In genomic region chr2:127845346-127845982, GRCm38 (mm10) we compare ENCODE assay signal across 11 mouse cellular contexts. TPM values are rescaled to one million over a fixed set of nuclear protein-coding genes. Genes with fewer than 3 reads are reported as not detected.
DNase-seq lines count a peak whose midpoint lies in the region; ATAC-seq and TF ChIP-seq lines count a peak whose summit lies in the region.
"Had no signal": no experiment of that assay in that cellular context is flagged by ENCODE, and none has a peak within 500 bp of the region (broad histone marks: within the 10 kb centered on the region; RNA-seq: fewer than 3 reads in every experiment).

No protein-coding gene starts in this region.

- H3K9me3 ChIP-seq in lung, postnatal 0 days (ENCODE audit: low read length) = no peaks in the 10 kb centered on the region
- H3K9me3 ChIP-seq: neural tube, embryonic 12.5 days had no signal

- peak; percentile 53; the same call in 1 of the 2 replicates for ATAC-seq in lung, postnatal 0 days

- TF ChIP-seq EP300 in lung, postnatal 0 days (IDR thresholded peaks at IDR 0.05) = no peak

- no peak overlapping the region for H3K4me2 ChIP-seq in lung, postnatal 0 days (replicated peaks; ENCODE audit: low read depth, low read length)
- H3K4me2 ChIP-seq: neural tube, embryonic 12.5 days had no signal

- no peak for TF ChIP-seq POLR2A in cortical plate, adult 2 months (IDR thresholded peaks at IDR 0.05; ENCODE audit: extremely low read depth, insufficient read depth, low read length)

- no peak overlapping the region for H3K9ac ChIP-seq in lung, postnatal 0 days (replicated peaks; ENCODE audit: low read depth)
- H3K9ac ChIP-seq: neural tube, embryonic 12.5 days had no signal

- H3K36me3 ChIP-seq in lung, postnatal 0 days (ENCODE audit: insufficient read depth, low read length) = no peaks in the 10 kb centered on the region
- no peaks in the 10 kb centered on the region for H3K36me3 ChIP-seq in splenic B cell, adult 2 months (ENCODE audit: control insufficient read depth, insufficient read depth, low read length, poor library complexity, severe bottlenecking)
- H3K36me3 ChIP-seq: neural tube, embryonic 12.5 days had no signal

- peak; percentile 64 for TF ChIP-seq CTCF in lung, postnatal 0 days (IDR thresholded peaks at IDR 0.05)
- TF ChIP-seq CTCF in cortical plate, adult 2 months (IDR thresholded peaks at IDR 0.05; ENCODE audit: extremely low read depth, insufficient read depth, low read length) = 0 out of 2 replicates have a peak, but pooled peaks have one; percentile 21

- 34% methylated on average over 7 of the region's 7 CpGs for WGBS in lung, postnatal 0 days

- H3K4me3 ChIP-seq in lung, postnatal 0 days (ENCODE audit: low read depth, low read length) = no peak overlapping the region
- H3K4me3 ChIP-seq in cortical plate, adult 2 months (ENCODE audit: insufficient read depth, low read length) = no peak overlapping the region
- H3K4me3 ChIP-seq: neural tube, embryonic 12.5 days had no signal

- peak; percentile 8 for DNase-seq in gastrocnemius, adult 18-20 months (ENCODE audit: low spot score)
- DNase-seq in gastrocnemius, postnatal 10 days = no peak
- DNase-seq in lung, postnatal 0 days (ENCODE audit: low spot score) = peak; percentile 78
- DNase-seq in lung, postnatal 4 days = no peak
- DNase-seq in splenic B cell, adult 2 months (ENCODE audit: low read depth, low spot score) = peak; percentile 42
- no peak for DNase-seq in right cerebral cortex, postnatal 4 days
- no peak for DNase-seq in gastrocnemius, postnatal 4 days (ENCODE audit: low spot score in 2 of 2)
- DNase-seq: thymus, adult 2 months had no signal

- no peaks in the 10 kb centered on the region for H3K4me1 ChIP-seq in lung, postnatal 0 days (ENCODE audit: insufficient read depth, low read depth, low read length)
- H3K4me1 ChIP-seq in cortical plate, adult 2 months (ENCODE audit: control insufficient read depth, insufficient read depth, low read length) = no peaks in the 10 kb centered on the region
- H3K4me1 ChIP-seq: neural tube, embryonic 12.5 days had no signal

- no peak overlapping the region for H3K27ac ChIP-seq in lung, postnatal 0 days (ENCODE audit: low read length)
- no peak overlapping the region for H3K27ac ChIP-seq in cortical plate, adult 2 months (ENCODE audit: insufficient read depth, low read length)
- H3K27ac ChIP-seq: neural tube, embryonic 12.5 days had no signal

- no peaks in the 10 kb centered on the region; the same call in 1 of the 2 replicates for H3K27me3 ChIP-seq in lung, postnatal 0 days (replicated peaks; ENCODE audit: insufficient read depth, low read length)
- no peaks in the 10 kb centered on the region for H3K27me3 ChIP-seq in splenic B cell, adult 2 months (ENCODE audit: control insufficient read depth, insufficient read depth, low read length, poor library complexity, severe bottlenecking)

RNA-seq across cellular contexts. Expression of gene Acoxl, which starts 6.8 kb away (rescaled TPM):
- total RNA-seq in gastrocnemius, adult 18-20 months (2021) = under 1 TPM in 1 of 2 experiments, not detected in 1; 0.39 TPM
- under 1 TPM; 0.11 to 0.14 TPM for total RNA-seq in gastrocnemius, postnatal 10 days (2021)
- 16.1 and 17.0 TPM in 2 replicates for polyA plus RNA-seq in lung, postnatal 0 days (2015; fragmentation: Nextera tagmentation; extraction: Ambion mirVana)
- polyA plus RNA-seq in cortical plate, adult 2 months (2012; rRNA removed) = not detected in 2 replicates
- total RNA-seq in gastrocnemius, postnatal 4 days (2021) = under 1 TPM; 0.21 to 0.47 TPM
- total RNA-seq: layer of hippocampus, adult 18-20 months had no signal
- polyA plus RNA-seq: neural tube, embryonic 12.5 days had no signal

RNA-seq across cellular contexts. Expression of gene Bub1, which starts 13.8 kb away (rescaled TPM):
- total RNA-seq in gastrocnemius, adult 18-20 months (2021) = not detected
- 1 to 10 TPM; 3.7 to 5.1 TPM for total RNA-seq in gastrocnemius, postnatal 10 days (2021)
- polyA plus RNA-seq in lung, postnatal 0 days (2015; fragmentation: Nextera tagmentation; extraction: Ambion mirVana) = 1.4 and 2.6 TPM in 2 replicates
- 0.21 and 0.25 TPM in 2 replicates for polyA plus RNA-seq in cortical plate, adult 2 months (2012; rRNA removed)
- 10 to 100 TPM; 10.1 to 10.6 TPM for total RNA-seq in gastrocnemius, postnatal 4 days (2021)

RNA-seq across cellular contexts. Expression of gene Mtln, which starts 53.2 kb away (rescaled TPM):
- 100 to 1,000 TPM; 121 to 130 TPM for total RNA-seq in gastrocnemius, adult 18-20 months (2021)
- total RNA-seq in gastrocnemius, postnatal 10 days (2021) = 10 to 100 TPM; 64.1 to 80.2 TPM
- polyA plus RNA-seq in lung, postnatal 0 days (2015; fragmentation: Nextera tagmentation; extraction: Ambion mirVana) = 40.4 and 42.7 TPM in 2 replicates
- 95.4 and 108 TPM in 2 replicates for polyA plus RNA-seq in cortical plate, adult 2 months (2012; rRNA removed)
- 10 to 100 TPM; 43.9 to 48.3 TPM for total RNA-seq in gastrocnemius, postnatal 4 days (2021)

RNA-seq across cellular contexts. Expression of gene Nphp1, which starts 56.8 kb away (rescaled TPM):
- 10 to 100 TPM; 21.9 to 23.8 TPM for total RNA-seq in gastrocnemius, adult 18-20 months (2021)
- total RNA-seq in gastrocnemius, postnatal 10 days (2021) = 10 to 100 TPM; 12.9 to 14.1 TPM
- polyA plus RNA-seq in lung, postnatal 0 days (2015; fragmentation: Nextera tagmentation; extraction: Ambion mirVana) = 21.5 and 22.6 TPM in 2 replicates
- 19.7 and 20.1 TPM in 2 replicates for polyA plus RNA-seq in cortical plate, adult 2 months (2012; rRNA removed)
- 10 to 100 TPM; 13.4 to 13.8 TPM for total RNA-seq in gastrocnemius, postnatal 4 days (2021)

Comparison
In these comparisons a context has a peak if more than half of its experiments do, and no peak if none do; other contexts are left out.
1. DNase-seq: peak in gastrocnemius, adult 18-20 months (single experiment), lung, postnatal 0 days (single experiment) and splenic B cell, adult 2 months (single experiment); none in gastrocnemius, postnatal 10 days (single experiment), lung, postnatal 4 days (0 of 2), right cerebral cortex, postnatal 4 days (single experiment) and gastrocnemius, postnatal 4 days (0 of 2).
2. RNA of gene Bub1, which starts 13.8 kb away (total RNA-seq): 10.1 to 10.6 TPM in gastrocnemius, postnatal 4 days and 3.7 to 5.1 TPM in gastrocnemius, postnatal 10 days; not detected in gastrocnemius, adult 18-20 months; every median in the first group is over 4 times any median in the second.